Mouse (Mus musculus) spleen, adult 2 months (tissue): ENCODE results near the gene Spata5.

Experiments
- CTCF ChIP-seq: fragments of 200-500 bp; IDR thresholded peaks from 2 replicates; pipeline ENCODE4 v1.5.1; 2011; ENCODE audit warnings: mild to moderate bottlenecking, inconsistent platforms; ENCODE audit not compliant: insufficient read depth, insufficient read length, insufficient replicate concordance; ENCODE audit errors: extremely low read depth
- POLR2A ChIP-seq: fragments of 200-500 bp; IDR thresholded peaks from 2 replicates; pipeline ENCODE4 v1.6.1; 2011; ENCODE audit warnings: low read depth, low read length, inconsistent platforms

DNA sequence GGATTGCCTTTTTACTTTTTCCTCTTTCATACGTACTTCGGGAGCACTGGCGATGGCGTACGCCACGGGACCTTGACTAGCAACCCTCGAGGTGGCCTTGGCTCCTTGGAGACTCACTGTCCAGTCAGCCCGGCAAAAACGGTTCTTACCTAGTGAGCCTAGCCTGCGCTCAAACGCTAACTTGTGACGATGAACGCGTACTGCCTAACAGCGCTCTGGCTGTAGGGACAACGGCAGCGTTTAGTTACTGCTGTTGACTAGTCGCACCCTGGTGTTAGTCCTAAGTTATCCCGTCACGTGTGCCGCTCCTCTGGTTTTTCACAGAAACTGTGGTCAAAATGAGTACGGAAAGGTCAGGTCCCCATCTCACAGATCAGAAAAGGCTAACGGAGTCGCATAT is 945 bp downstream of the Spata5 start:
- TF ChIP-seq CTCF (no peak), POLR2A (no peak)
